Mouse (Mus musculus): ENCODE data around the gene Fto. TPM values are rescaled to one million over a fixed set of nuclear protein-coding genes. Genes with fewer than 3 reads are reported as not detected.

The Fto gene
- polyA plus RNA-seq, 1 experiment from 2014 or later, result 106 TPM

- no peaks in the 10 kb centered on the region for H3K9me3 ChIP-seq
- no peak overlapping the region for H3K4me2 ChIP-seq (replicated peaks)
- no peak overlapping the region for H3K4me3 ChIP-seq
- ATAC-seq (ENCODE audit: insufficient number of reproducible peaks, insufficient read depth, low FRiP score, low TSS enrichment), result no peak
- 0 out of 2 replicates have a peak, but pooled peaks cover 14% of the 10 kb centered on the region for H3K36me3 ChIP-seq
- H3K4me1 ChIP-seq, result 0 out of 2 replicates have a peak, but pooled peaks cover 10% of the 10 kb centered on the region
- 75% methylated on average over 9 of the region's 9 CpGs for WGBS
- no peak overlapping the region for H3K9ac ChIP-seq
- no peaks in the 10 kb centered on the region for H3K27me3 ChIP-seq
- no peak overlapping the region for H3K27ac ChIP-seq
These were observed 90.0 kb downstream of the Fto start for GRCm38 (mm10) chr8:91402980-91403975.

GRCm38 (mm10) chr8:91404311-91404710, 91.0 kb downstream of the Fto start:
- Histone ChIP-seq H3K4me3 (no peak overlapping the region), H3K4me1 (0 out of 2 replicates have a peak, but pooled peaks cover 10% of the 10 kb centered on the region), H3K27ac (no peak overlapping the region), H3K4me2 (replicated peaks) (no peak overlapping the region), H3K27me3 (no peaks in the 10 kb centered on the region), H3K9me3 (no peaks in the 10 kb centered on the region), H3K9ac (no peak overlapping the region), H3K36me3 (peaks cover 16% of the 10 kb centered on the region)
- no peak for ATAC-seq (ENCODE audit: insufficient number of reproducible peaks, insufficient read depth, low FRiP score, low TSS enrichment)
- WGBS, result 86% methylated on average over 7 of the region's 7 CpGs

GRCm38 (mm10) chr8:91405099-91405498, 91.8 kb downstream of the Fto start:
- peaks cover 23% of the 10 kb centered on the region for H3K36me3 ChIP-seq
- H3K27ac ChIP-seq, result no peak overlapping the region
- WGBS, result 81% methylated on average over 7 of the region's 7 CpGs
- no peak overlapping the region for H3K4me3 ChIP-seq
- H3K9ac ChIP-seq, result no peak overlapping the region
- H3K4me1 ChIP-seq, result 0 out of 2 replicates have a peak, but pooled peaks cover 10% of the 10 kb centered on the region
- no peak for ATAC-seq (ENCODE audit: insufficient number of reproducible peaks, insufficient read depth, low FRiP score, low TSS enrichment)
- H3K9me3 ChIP-seq, result no peaks in the 10 kb centered on the region
- H3K4me2 ChIP-seq (replicated peaks), result no peak overlapping the region
- H3K27me3 ChIP-seq, result no peaks in the 10 kb centered on the region

GRCm38 (mm10) chr8:91406624-91407290, 93.4 kb downstream of the Fto start:
- WGBS, result 68% methylated on average over 14 of the region's 14 CpGs
- Histone ChIP-seq H3K4me3 (no peak overlapping the region), H3K4me2 (replicated peaks) (no peak overlapping the region), H3K36me3 (peaks cover 23% of the 10 kb centered on the region), H3K4me1 (0 out of 2 replicates have a peak, but pooled peaks cover 10% of the 10 kb centered on the region), H3K27ac (no peak overlapping the region), H3K9ac (no peak overlapping the region), H3K27me3 (no peaks in the 10 kb centered on the region), H3K9me3 (no peaks in the 10 kb centered on the region)
- ATAC-seq (ENCODE audit: insufficient number of reproducible peaks, insufficient read depth, low FRiP score, low TSS enrichment), result no peak

- no peaks in the 10 kb centered on the region for H3K9me3 ChIP-seq
- H3K27ac ChIP-seq, result no peak overlapping the region
- ATAC-seq (ENCODE audit: insufficient number of reproducible peaks, insufficient read depth, low FRiP score, low TSS enrichment), result no peak
- H3K27me3 ChIP-seq, result no peaks in the 10 kb centered on the region
- peaks cover 15% of the 10 kb centered on the region for H3K36me3 ChIP-seq
- H3K4me3 ChIP-seq, result no peak overlapping the region
- WGBS, result 76% methylated on average over 4 of the region's 4 CpGs
- no peak overlapping the region for H3K9ac ChIP-seq
- H3K4me1 ChIP-seq, result 0 out of 2 replicates have a peak, but pooled peaks cover 10% of the 10 kb centered on the region
- H3K4me2 ChIP-seq (replicated peaks), result no peak overlapping the region
These were observed 94.6 kb downstream of the Fto start for GRCm38 (mm10) chr8:91407880-91408279.

- Histone ChIP-seq H3K36me3 (peaks cover 8% of the 10 kb centered on the region), H3K27ac (no peak overlapping the region), H3K9ac (no peak overlapping the region), H3K4me1 (0 out of 2 replicates have a peak, but pooled peaks cover 10% of the 10 kb centered on the region), H3K27me3 (no peaks in the 10 kb centered on the region), H3K4me2 (replicated peaks) (no peak overlapping the region), H3K9me3 (no peaks in the 10 kb centered on the region), H3K4me3 (no peak overlapping the region)
- ATAC-seq (ENCODE audit: insufficient number of reproducible peaks, insufficient read depth, low FRiP score, low TSS enrichment), result no peak
- 81% methylated on average over 12 of the region's 12 CpGs for WGBS
These were observed 96.7 kb downstream of the Fto start for GRCm38 (mm10) chr8:91410007-91410406.

GRCm38 (mm10) chr8:91424491-91425074, 111.3 kb downstream of the Fto start:
- Histone ChIP-seq H3K9ac (no peak overlapping the region), H3K36me3 (no peaks in the 10 kb centered on the region; the same call in none of the 2 replicates), H3K27ac (no peak overlapping the region), H3K9me3 (no peaks in the 10 kb centered on the region), H3K4me1 (no peaks in the 10 kb centered on the region), H3K4me2 (replicated peaks) (no peak overlapping the region), H3K27me3 (no peaks in the 10 kb centered on the region), H3K4me3 (no peak overlapping the region)
- WGBS, result 69% methylated on average over 5 of the region's 5 CpGs
- no peak for ATAC-seq (ENCODE audit: insufficient number of reproducible peaks, insufficient read depth, low FRiP score, low TSS enrichment)

GRCm38 (mm10) chr8:91425251-91425866, 112.0 kb downstream of the Fto start:
- no peaks in the 10 kb centered on the region for H3K4me1 ChIP-seq
- 84% methylated on average over 10 of the region's 10 CpGs for WGBS
- no peak overlapping the region for H3K4me2 ChIP-seq (replicated peaks)
- no peak overlapping the region for H3K27ac ChIP-seq
- no peak overlapping the region for H3K9ac ChIP-seq
- H3K36me3 ChIP-seq, result no peaks in the 10 kb centered on the region; the same call in none of the 2 replicates
- H3K4me3 ChIP-seq, result no peak overlapping the region
- no peaks in the 10 kb centered on the region for H3K9me3 ChIP-seq
- ATAC-seq (ENCODE audit: insufficient number of reproducible peaks, insufficient read depth, low FRiP score, low TSS enrichment), result peak; percentile 10; the same call in 1 of the 2 replicates
- no peaks in the 10 kb centered on the region for H3K27me3 ChIP-seq

GRCm38 (mm10) chr8:91426496-91426895, 113.2 kb downstream of the Fto start:
- no peaks in the 10 kb centered on the region for H3K4me1 ChIP-seq
- ATAC-seq (ENCODE audit: insufficient number of reproducible peaks, insufficient read depth, low FRiP score, low TSS enrichment), result no peak
- H3K9me3 ChIP-seq, result peaks cover 5% of the 10 kb centered on the region; the same call in 1 of the 2 replicates
- no peaks in the 10 kb centered on the region for H3K27me3 ChIP-seq
- no peak overlapping the region for H3K4me2 ChIP-seq (replicated peaks)
- H3K27ac ChIP-seq, result no peak overlapping the region
- H3K9ac ChIP-seq, result no peak overlapping the region
- WGBS, result 44% methylated on average over 1 of the region's 1 CpGs
- no peak overlapping the region for H3K4me3 ChIP-seq
- H3K36me3 ChIP-seq, result peaks cover 3% of the 10 kb centered on the region

GRCm38 (mm10) chr8:91430333-91430940, 117.1 kb downstream of the Fto start:
- Histone ChIP-seq H3K27ac (no peak overlapping the region), H3K9me3 (peaks cover 8% of the 10 kb centered on the region; the same call in 1 of the 2 replicates), H3K4me1 (no peaks in the 10 kb centered on the region), H3K9ac (no peak overlapping the region), H3K4me2 (replicated peaks) (no peak overlapping the region), H3K4me3 (no peak overlapping the region), H3K27me3 (no peaks in the 10 kb centered on the region), H3K36me3 (peaks cover 3% of the 10 kb centered on the region; the same call in 1 of the 2 replicates)
- ATAC-seq (ENCODE audit: insufficient number of reproducible peaks, insufficient read depth, low FRiP score, low TSS enrichment), result no peak
- 85% methylated on average over 3 of the region's 3 CpGs for WGBS

- Histone ChIP-seq H3K36me3 (0 out of 2 replicates have a peak, but pooled peaks cover 7% of the 10 kb centered on the region), H3K4me3 (no peak overlapping the region), H3K4me1 (no peaks in the 10 kb centered on the region), H3K9ac (no peak overlapping the region), H3K4me2 (replicated peaks) (no peak overlapping the region), H3K27me3 (no peaks in the 10 kb centered on the region), H3K27ac (no peak overlapping the region), H3K9me3 (0 out of 2 replicates have a peak, but pooled peaks cover 3% of the 10 kb centered on the region)
- no peak for ATAC-seq (ENCODE audit: insufficient number of reproducible peaks, insufficient read depth, low FRiP score, low TSS enrichment)
- 96% methylated on average over 15 of the region's 15 CpGs for WGBS
These were observed 122.7 kb downstream of the Fto start for GRCm38 (mm10) chr8:91436036-91436435.
